Mouse (Mus musculus) stomach, embryonic 14.5 days (tissue): ENCODE data around the gene Nek11. TPM values are rescaled to one million over a fixed set of nuclear protein-coding genes. Genes with fewer than 3 reads are reported as not detected.

Experiments used
- ATAC-seq: fragments of 200-750 bp; cut with Nextera tagmentation; 2 replicates; pipeline ENCODE4 v1.8.0; 2017; ENCODE audit warnings: low read depth, moderate TSS enrichment; ENCODE audit not compliant: insufficient number of reproducible peaks, insufficient read depth, low FRiP score
- H3K27ac ChIP-seq: fragments of 300-500 bp; sonication (generic); 2 replicates; pipeline ENCODE4 v1.5.1; 2014; ENCODE audit warnings: mild to moderate bottlenecking, low read length, moderate library complexity, mixed read lengths
- H3K27me3 ChIP-seq: fragments of 300-500 bp; sonication (generic); 2 replicates; pipeline ENCODE4 v1.6.1; 2014; ENCODE audit warnings: low read length, control low read depth, mixed read lengths; ENCODE audit not compliant: control insufficient read depth, insufficient read depth
- H3K36me3 ChIP-seq: fragments of 300-500 bp; sonication (generic); 2 replicates; pipeline ENCODE4 v1.6.1; 2014; ENCODE audit warnings: mild to moderate bottlenecking, control low read depth, low read length, moderate library complexity, mixed read lengths; ENCODE audit not compliant: control insufficient read depth, insufficient read depth
- H3K4me1 ChIP-seq: fragments of 300-500 bp; sonication (generic); 2 replicates; pipeline ENCODE4 v1.6.1; 2014; ENCODE audit warnings: low read length, control low read depth, mixed read lengths; ENCODE audit not compliant: control insufficient read depth, insufficient read depth
- H3K4me2 ChIP-seq: fragments of 300-500 bp; sonication (generic); replicated peaks from 2 replicates; pipeline ENCODE4 v1.6.1; 2014; ENCODE audit warnings: low read depth, low read length, control low read depth
- H3K4me3 ChIP-seq: fragments of 300-500 bp; sonication (generic); 2 replicates; pipeline ENCODE4 v1.5.1; 2014; ENCODE audit warnings: low read depth, low read length, control low read depth
- H3K9ac ChIP-seq: fragments of 300-500 bp; sonication (generic); replicated peaks from 2 replicates; pipeline ENCODE4 v1.6.1; 2014; ENCODE audit warnings: low read depth, mild to moderate bottlenecking, control low read depth, low read length, moderate library complexity, mixed read lengths
- H3K9me3 ChIP-seq: fragments of 300-500 bp; sonication (generic); 2 replicates; pipeline ENCODE4 v1.6.1; 2016; ENCODE audit warnings: low read depth, low read length, control low read depth; ENCODE audit not compliant: control insufficient read depth
- WGBS: fragments of 180-500 bp; shearing (Covaris S2); extraction: QIAGEN DNeasy Blood & Tissue Kit; methylation state at CpG from one replicate; pipeline ENCODE4 v1.1.7; 2014; 5-methylcytosine and 5-hydroxymethylcytosine counted together
- polyA plus RNA-seq: library from polyadenylated mRNA; unstranded; fragments of >200 nt; fragmentation: Nextera tagmentation; extraction: Ambion mirVana; gene quantifications from 2 replicates; pipeline ENCODE4 v1.2.1, GENCODE M21; 2014

Gene Nek11
- polyA plus RNA-seq, 1 experiment from 2014 or later = 0.25 TPM

- Histone ChIP-seq H3K36me3 (no peaks in the 10 kb centered on the region), H3K4me1 (no peaks in the 10 kb centered on the region), H3K27me3 (no peaks in the 10 kb centered on the region), H3K27ac (no peak overlapping the region), H3K9me3 (no peaks in the 10 kb centered on the region), H3K4me2 (no peak overlapping the region), H3K4me3 (no peak overlapping the region), H3K9ac (no peak overlapping the region)
- WGBS = 79% methylated on average over 2 of the region's 2 CpGs
- ATAC-seq = no peak
Observed at GRCm38 (mm10) chr9:105263140-105263539, 132.2 kb downstream of the Nek11 start.

- Histone ChIP-seq H3K4me2 (no peak overlapping the region), H3K4me3 (no peak overlapping the region), H3K36me3 (no peaks in the 10 kb centered on the region), H3K27ac (no peak overlapping the region), H3K9me3 (no peaks in the 10 kb centered on the region), H3K27me3 (no peaks in the 10 kb centered on the region), H3K9ac (no peak overlapping the region), H3K4me1 (no peaks in the 10 kb centered on the region)
- WGBS = 81% methylated on average over 10 of the region's 10 CpGs
- ATAC-seq = no peak
Observed at GRCm38 (mm10) chr9:105257668-105258067, 137.7 kb downstream of the Nek11 start.

- Histone ChIP-seq H3K9ac (no peak overlapping the region), H3K4me3 (no peak overlapping the region), H3K4me2 (no peak overlapping the region), H3K27me3 (no peaks in the 10 kb centered on the region), H3K27ac (no peak overlapping the region), H3K36me3 (no peaks in the 10 kb centered on the region), H3K9me3 (no peaks in the 10 kb centered on the region), H3K4me1 (no peaks in the 10 kb centered on the region)
- ATAC-seq = no peak
- WGBS = 93% methylated on average over 1 of the region's 1 CpGs
Observed at GRCm38 (mm10) chr9:105254076-105254475, 141.2 kb downstream of the Nek11 start.

GRCm38 (mm10) chr9:105252349-105253041 is 142.8 kb downstream of the Nek11 start:
- no peak for ATAC-seq
- no peak overlapping the region for H3K9ac ChIP-seq
- H3K4me1 ChIP-seq = no peaks in the 10 kb centered on the region
- no peak overlapping the region for H3K4me3 ChIP-seq
- no peaks in the 10 kb centered on the region for H3K27me3 ChIP-seq
- H3K4me2 ChIP-seq = no peak overlapping the region
- H3K9me3 ChIP-seq = no peaks in the 10 kb centered on the region
- H3K27ac ChIP-seq = no peak overlapping the region
- WGBS = 72% methylated on average over 4 of the region's 4 CpGs
- H3K36me3 ChIP-seq = no peaks in the 10 kb centered on the region

DNA sequence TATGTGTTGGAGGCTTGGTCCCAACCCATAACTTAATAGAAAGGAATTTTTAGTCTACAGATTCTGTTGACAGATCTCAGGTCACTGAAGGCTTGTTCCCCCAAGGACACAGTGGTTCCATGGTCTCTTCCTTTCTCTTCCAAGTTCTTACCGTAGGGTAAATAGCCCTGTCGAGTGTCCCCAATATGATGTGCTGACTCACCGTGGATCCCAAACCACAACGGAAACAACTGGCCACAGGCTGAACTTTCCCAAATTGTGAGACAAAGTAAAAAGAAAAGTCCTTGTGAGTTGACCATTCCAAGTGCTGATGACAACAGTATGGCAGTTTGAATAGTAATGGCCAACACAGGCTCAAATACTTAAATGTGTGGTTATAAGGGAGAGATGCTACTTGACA is 144.1 kb downstream of the Nek11 start:
- Histone ChIP-seq H3K9ac (no peak overlapping the region), H3K4me2 (no peak overlapping the region), H3K4me3 (no peak overlapping the region), H3K36me3 (no peaks in the 10 kb centered on the region), H3K4me1 (no peaks in the 10 kb centered on the region), H3K27ac (no peak overlapping the region), H3K9me3 (no peaks in the 10 kb centered on the region), H3K27me3 (no peaks in the 10 kb centered on the region)
- no peak for ATAC-seq
- WGBS = 87% methylated on average over 4 of the region's 4 CpGs

- Histone ChIP-seq H3K4me2 (no peak overlapping the region), H3K36me3 (no peaks in the 10 kb centered on the region), H3K27me3 (no peaks in the 10 kb centered on the region), H3K9me3 (no peaks in the 10 kb centered on the region), H3K4me1 (no peaks in the 10 kb centered on the region), H3K9ac (no peak overlapping the region), H3K4me3 (no peak overlapping the region), H3K27ac (no peak overlapping the region)
- 31% methylated on average over 5 of the region's 5 CpGs for WGBS
- no peak for ATAC-seq
Observed at GRCm38 (mm10) chr9:105244024-105244423, 151.3 kb downstream of the Nek11 start.

DNA sequence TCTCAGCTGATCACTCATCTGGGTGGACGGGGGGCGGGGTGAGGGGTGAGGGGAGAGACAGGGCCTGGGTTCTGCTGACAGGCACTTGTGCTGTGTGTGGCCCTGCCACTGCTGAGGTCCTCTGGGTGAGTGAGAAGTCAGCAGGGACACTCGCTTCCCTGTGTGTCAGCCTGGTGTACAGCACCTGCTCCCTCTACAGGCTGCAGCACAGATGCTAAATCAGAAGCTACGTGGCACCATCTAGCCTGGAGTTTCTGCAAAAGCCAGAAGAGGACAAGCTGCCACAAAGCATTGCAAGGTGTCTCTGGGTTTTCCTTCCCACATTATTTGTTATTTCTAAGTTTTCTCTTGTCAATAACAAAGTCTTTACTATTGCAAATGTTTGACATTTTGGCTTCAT is 180.9 kb downstream of the Nek11 start:
- no peaks in the 10 kb centered on the region for H3K4me1 ChIP-seq
- no peak overlapping the region for H3K4me2 ChIP-seq
- H3K9ac ChIP-seq = no peak overlapping the region
- no peak for ATAC-seq
- H3K4me3 ChIP-seq = no peak overlapping the region
- H3K9me3 ChIP-seq = no peaks in the 10 kb centered on the region
- 43% methylated on average over 4 of the region's 4 CpGs for WGBS
- H3K36me3 ChIP-seq = no peaks in the 10 kb centered on the region
- H3K27ac ChIP-seq = no peak overlapping the region
- no peaks in the 10 kb centered on the region for H3K27me3 ChIP-seq

DNA sequence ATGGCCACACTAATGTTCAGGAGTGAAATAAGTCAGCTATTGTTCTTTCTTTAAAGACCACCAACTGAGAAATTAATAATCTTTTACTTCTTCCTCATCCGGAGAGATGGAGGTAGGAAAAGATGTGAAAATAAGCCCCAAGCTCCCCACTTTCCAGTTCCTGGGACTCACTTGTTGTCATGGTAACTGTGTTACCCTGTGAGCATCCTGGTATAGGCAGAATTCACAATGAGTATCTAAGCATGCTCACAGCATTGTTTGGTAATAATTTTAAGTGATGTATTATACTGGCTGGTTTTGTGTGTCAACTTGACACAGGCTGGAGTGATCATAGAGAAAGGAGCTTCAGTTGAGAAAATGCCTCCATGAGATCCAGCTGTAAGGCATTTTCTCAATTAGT is 195.0 kb downstream of the Nek11 start:
- Histone ChIP-seq H3K27ac (no peak overlapping the region), H3K4me3 (no peak overlapping the region), H3K27me3 (no peaks in the 10 kb centered on the region), H3K9ac (no peak overlapping the region), H3K4me1 (no peaks in the 10 kb centered on the region), H3K4me2 (no peak overlapping the region), H3K9me3 (no peaks in the 10 kb centered on the region), H3K36me3 (no peaks in the 10 kb centered on the region)
- no peak for ATAC-seq
- WGBS = 74% methylated on average over 1 of the region's 1 CpGs

DNA sequence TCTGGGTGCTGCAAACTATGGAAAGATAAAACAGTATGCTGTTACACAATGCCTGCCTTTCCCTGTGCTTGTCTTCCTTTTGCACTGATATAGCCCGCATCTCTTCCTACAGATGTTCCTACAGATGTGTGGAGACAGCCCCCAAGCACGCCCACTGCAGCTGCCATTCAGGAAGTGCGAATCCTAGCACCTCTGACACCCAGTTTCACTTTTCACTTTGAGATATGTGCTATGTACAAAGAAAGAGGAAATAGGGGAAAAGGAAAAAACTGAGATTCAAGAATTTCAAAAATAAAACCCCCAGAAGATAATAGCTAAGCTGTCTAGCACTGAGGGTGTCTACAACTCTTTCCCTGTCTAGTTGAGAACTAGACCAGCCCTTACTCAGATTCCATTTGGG is 208.6 kb downstream of the Nek11 start:
- no peaks in the 10 kb centered on the region for H3K4me1 ChIP-seq
- H3K4me3 ChIP-seq = no peak overlapping the region
- ATAC-seq = no peak
- no peaks in the 10 kb centered on the region for H3K9me3 ChIP-seq
- no peaks in the 10 kb centered on the region for H3K27me3 ChIP-seq
- H3K4me2 ChIP-seq = no peak overlapping the region
- no peak overlapping the region for H3K9ac ChIP-seq
- no peaks in the 10 kb centered on the region for H3K36me3 ChIP-seq
- H3K27ac ChIP-seq = no peak overlapping the region
- WGBS = 71% methylated on average over 3 of the region's 3 CpGs
